Mouse (Mus musculus) stomach, embryonic 14.5 days (tissue): Measurements from ENCODE around the gene Nfib. TPM values are rescaled to one million over a fixed set of nuclear protein-coding genes. Genes with fewer than 3 reads are reported as not detected.

Experiments
- ATAC-seq: fragments of 200-750 bp; cut with Nextera tagmentation; 2 replicates; pipeline ENCODE4 v1.8.0; 2017; ENCODE audit warnings: low read depth, moderate TSS enrichment; ENCODE audit not compliant: insufficient number of reproducible peaks, insufficient read depth, low FRiP score
- H3K27ac ChIP-seq: fragments of 300-500 bp; sonication (generic); 2 replicates; pipeline ENCODE4 v1.5.1; 2014; ENCODE audit warnings: mild to moderate bottlenecking, low read length, moderate library complexity, mixed read lengths
- H3K27me3 ChIP-seq: fragments of 300-500 bp; sonication (generic); 2 replicates; pipeline ENCODE4 v1.6.1; 2014; ENCODE audit warnings: low read length, control low read depth, mixed read lengths; ENCODE audit not compliant: control insufficient read depth, insufficient read depth
- H3K36me3 ChIP-seq: fragments of 300-500 bp; sonication (generic); 2 replicates; pipeline ENCODE4 v1.6.1; 2014; ENCODE audit warnings: mild to moderate bottlenecking, control low read depth, low read length, moderate library complexity, mixed read lengths; ENCODE audit not compliant: control insufficient read depth, insufficient read depth
- H3K4me1 ChIP-seq: fragments of 300-500 bp; sonication (generic); 2 replicates; pipeline ENCODE4 v1.6.1; 2014; ENCODE audit warnings: low read length, control low read depth, mixed read lengths; ENCODE audit not compliant: control insufficient read depth, insufficient read depth
- H3K4me2 ChIP-seq: fragments of 300-500 bp; sonication (generic); replicated peaks from 2 replicates; pipeline ENCODE4 v1.6.1; 2014; ENCODE audit warnings: low read depth, low read length, control low read depth
- H3K4me3 ChIP-seq: fragments of 300-500 bp; sonication (generic); 2 replicates; pipeline ENCODE4 v1.5.1; 2014; ENCODE audit warnings: low read depth, low read length, control low read depth
- H3K9ac ChIP-seq: fragments of 300-500 bp; sonication (generic); replicated peaks from 2 replicates; pipeline ENCODE4 v1.6.1; 2014; ENCODE audit warnings: low read depth, mild to moderate bottlenecking, control low read depth, low read length, moderate library complexity, mixed read lengths
- H3K9me3 ChIP-seq: fragments of 300-500 bp; sonication (generic); 2 replicates; pipeline ENCODE4 v1.6.1; 2016; ENCODE audit warnings: low read depth, low read length, control low read depth; ENCODE audit not compliant: control insufficient read depth
- WGBS: fragments of 180-500 bp; shearing (Covaris S2); extraction: QIAGEN DNeasy Blood & Tissue Kit; methylation state at CpG from one replicate; pipeline ENCODE4 v1.1.7; 2014; 5-methylcytosine and 5-hydroxymethylcytosine counted together
- polyA plus RNA-seq: library from polyadenylated mRNA; unstranded; fragments of >200 nt; fragmentation: Nextera tagmentation; extraction: Ambion mirVana; gene quantifications from 2 replicates; pipeline ENCODE4 v1.2.1, GENCODE M21; 2014

The Nfib gene
- polyA plus RNA-seq, 1 experiment from 2014 or later, result 94.5 TPM

- Histone ChIP-seq H3K27me3 (no peaks in the 10 kb centered on the region), H3K27ac (no peak overlapping the region), H3K36me3 (peaks cover 7% of the 10 kb centered on the region), H3K4me2 (no peak overlapping the region), H3K4me1 (peaks cover 22% of the 10 kb centered on the region; the same call in 1 of the 2 replicates), H3K9ac (no peak overlapping the region), H3K4me3 (no peak overlapping the region), H3K9me3 (no peaks in the 10 kb centered on the region)
- ATAC-seq, result no peak
- 76% methylated on average over 2 of the region's 2 CpGs for WGBS
These were observed 212.8 kb downstream of the Nfib start for GRCm38 (mm10) chr4:82492737-82493136.

- WGBS, result 58% methylated on average over 2 of the region's 2 CpGs
- ATAC-seq, result no peak
- no peaks in the 10 kb centered on the region; the same call in 1 of the 2 replicates for H3K36me3 ChIP-seq
- H3K4me3 ChIP-seq, result no peak overlapping the region
- no peaks in the 10 kb centered on the region for H3K9me3 ChIP-seq
- no peak overlapping the region for H3K27ac ChIP-seq
- no peaks in the 10 kb centered on the region for H3K27me3 ChIP-seq
- H3K4me1 ChIP-seq, result peaks cover 14% of the 10 kb centered on the region; the same call in 1 of the 2 replicates
- H3K4me2 ChIP-seq, result no peak overlapping the region
- no peak overlapping the region for H3K9ac ChIP-seq
These were observed 215.6 kb downstream of the Nfib start for GRCm38 (mm10) chr4:82489939-82490338.

GRCm38 (mm10) chr4:82485910-82486309 lies 219.6 kb downstream of the Nfib start:
- no peak overlapping the region for H3K27ac ChIP-seq
- no peak overlapping the region for H3K4me3 ChIP-seq
- H3K36me3 ChIP-seq, result no peaks in the 10 kb centered on the region
- H3K9ac ChIP-seq, result no peak overlapping the region
- no peaks in the 10 kb centered on the region for H3K9me3 ChIP-seq
- peaks cover 20% of the 10 kb centered on the region; the same call in 1 of the 2 replicates for H3K4me1 ChIP-seq
- no peaks in the 10 kb centered on the region for H3K27me3 ChIP-seq
- 81% methylated on average over 2 of the region's 2 CpGs for WGBS
- no peak for ATAC-seq
- H3K4me2 ChIP-seq, result no peak overlapping the region

GRCm38 (mm10) chr4:82483871-82484270 lies 221.7 kb downstream of the Nfib start:
- Histone ChIP-seq H3K27me3 (no peaks in the 10 kb centered on the region), H3K9me3 (no peaks in the 10 kb centered on the region), H3K4me1 (peaks cover 13% of the 10 kb centered on the region; the same call in 1 of the 2 replicates), H3K4me3 (no peak overlapping the region), H3K36me3 (no peaks in the 10 kb centered on the region), H3K27ac (no peak overlapping the region), H3K4me2 (no peak overlapping the region), H3K9ac (no peak overlapping the region)
- ATAC-seq, result no peak
- WGBS, result 33% methylated on average over 1 of the region's 1 CpGs

- Histone ChIP-seq H3K36me3 (no peaks in the 10 kb centered on the region), H3K4me2 (no peak overlapping the region), H3K9ac (no peak overlapping the region), H3K27me3 (no peaks in the 10 kb centered on the region), H3K4me1 (peaks cover 13% of the 10 kb centered on the region; the same call in 1 of the 2 replicates), H3K27ac (peak overlapping the region; percentile 27; the same call in 1 of the 2 replicates), H3K9me3 (no peaks in the 10 kb centered on the region), H3K4me3 (no peak overlapping the region)
- WGBS, result 39% methylated on average over 6 of the region's 6 CpGs
- no peak for ATAC-seq
These were observed 222.3 kb downstream of the Nfib start for GRCm38 (mm10) chr4:82483298-82483697.

- no peaks in the 10 kb centered on the region for H3K9me3 ChIP-seq
- no peaks in the 10 kb centered on the region for H3K36me3 ChIP-seq
- H3K9ac ChIP-seq, result no peak overlapping the region
- WGBS, result 84% methylated on average over 9 of the region's 9 CpGs
- peaks cover 20% of the 10 kb centered on the region for H3K4me1 ChIP-seq
- no peak overlapping the region for H3K4me2 ChIP-seq
- H3K27me3 ChIP-seq, result no peaks in the 10 kb centered on the region
- ATAC-seq, result no peak
- H3K4me3 ChIP-seq, result no peak overlapping the region
- no peak overlapping the region for H3K27ac ChIP-seq
These were observed 224.9 kb downstream of the Nfib start for GRCm38 (mm10) chr4:82480635-82481034.

- no peaks in the 10 kb centered on the region for H3K36me3 ChIP-seq
- ATAC-seq, result no peak
- no peak overlapping the region for H3K27ac ChIP-seq
- no peaks in the 10 kb centered on the region for H3K9me3 ChIP-seq
- H3K4me1 ChIP-seq, result peaks cover 21% of the 10 kb centered on the region
- no peak overlapping the region for H3K4me3 ChIP-seq
- H3K4me2 ChIP-seq, result no peak overlapping the region
- WGBS, result 65% methylated on average over 4 of the region's 4 CpGs
- H3K27me3 ChIP-seq, result no peaks in the 10 kb centered on the region
- H3K9ac ChIP-seq, result no peak overlapping the region
These were observed 226.2 kb downstream of the Nfib start for GRCm38 (mm10) chr4:82479394-82479793.

- H3K4me3 ChIP-seq, result no peak overlapping the region
- no peaks in the 10 kb centered on the region for H3K9me3 ChIP-seq
- H3K4me1 ChIP-seq, result peaks cover 12% of the 10 kb centered on the region; the same call in 1 of the 2 replicates
- no peak overlapping the region for H3K9ac ChIP-seq
- H3K4me2 ChIP-seq, result no peak overlapping the region
- 85% methylated on average over 2 of the region's 2 CpGs for WGBS
- no peaks in the 10 kb centered on the region for H3K36me3 ChIP-seq
- no peak overlapping the region for H3K27ac ChIP-seq
- no peaks in the 10 kb centered on the region for H3K27me3 ChIP-seq
- no peak for ATAC-seq
These were observed 227.8 kb downstream of the Nfib start for GRCm38 (mm10) chr4:82477742-82478141.

- Histone ChIP-seq H3K4me1 (peaks cover 15% of the 10 kb centered on the region; the same call in 1 of the 2 replicates), H3K9ac (no peak overlapping the region), H3K4me3 (no peak overlapping the region), H3K27me3 (no peaks in the 10 kb centered on the region), H3K4me2 (no peak overlapping the region), H3K27ac (no peak overlapping the region), H3K9me3 (no peaks in the 10 kb centered on the region), H3K36me3 (no peaks in the 10 kb centered on the region)
- 56% methylated on average over 2 of the region's 2 CpGs for WGBS
- no peak for ATAC-seq
These were observed 229.1 kb downstream of the Nfib start for GRCm38 (mm10) chr4:82476411-82476810.
